Mouse (Mus musculus): ENCODE measurements around the gene Hrh2. TPM values are rescaled to one million over a fixed set of nuclear protein-coding genes. Genes with fewer than 3 reads are reported as not detected.

Hrh2 gene
- polyA plus RNA-seq (2012; rRNA removed), result 2.2 and 2.5 TPM in 2 replicates

GRCm38 (mm10) chr13:54192021-54192481 lies at the start of gene Hrh2:
TSS of gene Hrh2 (plus strand) at chr13:54192129.

Other genes with a start within 250 kb of the Hrh2 start
- 5.1 and 7.2 TPM in 2 replicates for gene Drd1, start 136.4 kb upstream of the Hrh2 start, polyA plus RNA-seq (2012; rRNA removed)
- gene Sfxn1, start 120.3 kb upstream of the Hrh2 start, polyA plus RNA-seq (2012; rRNA removed), result 61.6 and 62.6 TPM in 2 replicates
- gene Cplx2, start 179.2 kb downstream of the Hrh2 start, polyA plus RNA-seq (2012; rRNA removed), result 70.4 and 81.0 TPM in 2 replicates

Data from central nervous system, embryonic 18 days (tissue).